Mouse (Mus musculus) hindbrain, embryonic 14.5 days (tissue): ENCODE data around the gene Cd300c. TPM values are rescaled to one million over a fixed set of nuclear protein-coding genes. Genes with fewer than 3 reads are reported as not detected.
"Not testable (repeated sequence)": the region's sequence is repeated elsewhere in the genome, so short reads cannot be mapped to it uniquely, and the experiment has no call there.

Experiments
- ATAC-seq: fragments of 200-750 bp; cut with Nextera tagmentation; 2 replicates; pipeline ENCODE4 v1.8.0; 2017; ENCODE audit warnings: moderate number of reproducible peaks, mild to moderate bottlenecking, moderate TSS enrichment, moderate library complexity; ENCODE audit not compliant: low FRiP score
- DNase-seq: peaks from one replicate; pipeline ENCODE4 v3.0.0-alpha.2; 2015; ENCODE audit warnings: low spot score
- H3K27ac ChIP-seq: fragments of 300-500 bp; sonication (generic); 2 replicates; pipeline ENCODE4 v1.5.1; 2014; ENCODE audit warnings: mild to moderate bottlenecking, moderate library complexity
- H3K27me3 ChIP-seq: fragments of 300-500 bp; sonication (generic); 2 replicates; pipeline ENCODE4 v1.6.1; 2014; ENCODE audit warnings: mild to moderate bottlenecking, low read length, mixed read lengths; ENCODE audit not compliant: control insufficient read depth, insufficient read depth
- H3K36me3 ChIP-seq: fragments of 300-500 bp; sonication (generic); replicated peaks from 2 replicates; pipeline ENCODE4 v1.6.1; 2014; ENCODE audit not compliant: control insufficient read depth, insufficient read depth
- H3K4me1 ChIP-seq: fragments of 300-500 bp; sonication (generic); replicated peaks from 2 replicates; pipeline ENCODE4 v1.6.1; 2014; ENCODE audit warnings: antibody characterized with exemption, low read length, mixed read lengths; ENCODE audit not compliant: control insufficient read depth, insufficient read depth
- H3K4me2 ChIP-seq: fragments of 300-500 bp; sonication (generic); replicated peaks from 2 replicates; pipeline ENCODE4 v1.6.1; 2014; ENCODE audit warnings: mild to moderate bottlenecking, moderate library complexity
- H3K4me3 ChIP-seq: fragments of 300-500 bp; sonication (generic); replicated peaks from 2 replicates; pipeline ENCODE4 v1.5.1; 2014; ENCODE audit warnings: mild to moderate bottlenecking, low read length
- H3K9ac ChIP-seq: fragments of 300-500 bp; sonication (generic); 2 replicates; pipeline ENCODE4 v1.6.1; 2014
- H3K9me3 ChIP-seq: fragments of 300-500 bp; sonication (generic); 2 replicates; pipeline ENCODE4 v1.6.1; 2016; ENCODE audit warnings: low read length; ENCODE audit not compliant: control insufficient read depth
- WGBS: fragments of 180-500 bp; shearing (Covaris S2); extraction: QIAGEN DNeasy Blood & Tissue Kit; methylation state at CpG from one replicate; pipeline ENCODE4 v1.1.7; 2014; 5-methylcytosine and 5-hydroxymethylcytosine counted together
- polyA plus RNA-seq: library from polyadenylated mRNA; unstranded; fragments of >200 nt; fragmentation: Nextera tagmentation; extraction: Ambion mirVana; gene quantifications from 2 replicates; pipeline ENCODE4 v1.2.1, GENCODE M21; 2014

The Cd300c gene
- polyA plus RNA-seq: not detected in 2 replicates

DNA sequence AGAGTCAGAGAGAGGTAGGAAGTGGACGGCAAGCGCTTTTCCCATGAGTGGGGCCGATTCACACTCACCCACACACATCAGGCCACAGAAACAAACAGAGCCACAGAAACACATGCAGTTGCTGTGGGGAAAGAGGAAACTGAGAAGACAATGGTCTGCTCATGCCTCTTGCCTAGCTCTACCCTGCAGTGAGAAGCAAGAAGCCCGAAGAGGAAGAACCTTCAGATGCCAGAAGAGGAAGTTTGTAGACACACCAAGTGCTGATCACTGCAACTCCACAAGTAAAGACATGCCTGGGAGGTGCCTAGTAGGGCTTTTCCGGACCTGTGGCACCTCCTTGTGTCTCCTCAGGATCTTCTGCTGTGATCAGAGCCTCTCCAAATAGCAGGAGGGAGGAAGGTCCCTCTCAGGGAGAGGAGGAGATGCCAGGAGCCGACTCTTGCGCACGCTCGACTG lies at the start of gene Cd300c:
Gene Cd300c (minus strand): TSS at position 406 of the 456 bp plus-strand sequence.
- no peak within 1 kb of the TSS for H3K9ac ChIP-seq
- WGBS: 89% methylated on average over 9 of the region's 9 CpGs
- peaks cover 4% of the 10 kb centered on the region; the same call in 1 of the 2 replicates for H3K9me3 ChIP-seq
- no peaks in the 10 kb centered on the region for H3K36me3 ChIP-seq
- H3K27ac ChIP-seq: no peak within 1 kb of the TSS
- no peak for DNase-seq
- no peak within 1 kb of the TSS for H3K4me2 ChIP-seq
- no peak for ATAC-seq
- no peak within 1 kb of the TSS for H3K4me3 ChIP-seq
- no peaks in the 10 kb centered on the region for H3K4me1 ChIP-seq
- no peaks in the 10 kb centered on the region for H3K27me3 ChIP-seq

DNA sequence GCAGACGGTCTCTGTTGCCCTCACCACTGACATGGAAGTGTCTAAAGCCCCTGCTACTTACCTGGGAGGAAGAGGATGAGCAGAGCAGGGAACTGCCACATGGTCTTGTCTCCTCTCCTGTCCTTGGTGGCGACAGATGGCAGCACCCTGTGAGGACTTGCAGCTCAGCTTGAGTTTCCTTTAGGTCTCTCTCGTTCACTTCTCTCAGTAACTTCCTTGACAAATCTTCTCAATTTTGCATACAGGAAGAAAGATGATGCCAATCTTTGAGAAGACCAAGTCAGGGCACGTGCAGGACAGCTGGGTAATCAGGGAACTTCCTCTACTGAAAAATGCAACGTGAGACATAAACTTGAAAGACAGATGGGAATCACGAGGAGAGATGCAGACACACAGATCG lies 47.1 kb upstream of the Cd300c start, which contains the start of gene Cd300ld2:
Gene Cd300ld2 (minus strand): TSS at position 101 of the 400 bp plus-strand sequence.
- H3K9ac ChIP-seq, H3K27me3 ChIP-seq, ATAC-seq, H3K27ac ChIP-seq, H3K9me3 ChIP-seq, DNase-seq, H3K4me1 ChIP-seq, H3K4me3 ChIP-seq, H3K4me2 ChIP-seq, H3K36me3 ChIP-seq: not testable (repeated sequence)
- WGBS: no CpG with 5 or more reads among the region's 7 CpGs

DNA sequence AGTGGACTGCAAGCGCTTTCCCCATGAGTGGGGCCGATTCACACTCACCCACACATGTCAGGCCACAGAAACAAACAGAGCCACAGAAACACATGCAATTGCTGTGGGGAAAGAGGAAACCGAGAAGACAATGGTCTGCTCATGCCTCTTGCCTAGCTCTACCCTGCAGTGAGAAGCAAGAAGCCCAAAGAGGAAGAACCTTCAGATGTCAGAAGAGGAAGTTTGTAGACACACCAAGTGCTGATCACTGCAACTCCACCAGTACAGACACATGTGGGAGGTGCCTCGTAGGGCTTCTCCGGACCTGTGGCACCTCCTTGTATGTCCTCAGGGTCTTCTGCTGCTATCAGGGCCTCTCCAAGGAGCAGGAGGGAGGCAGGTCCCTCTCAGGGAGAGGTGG lies 35.1 kb upstream of the Cd300c start:
- Histone ChIP-seq H3K36me3 (no peaks in the 10 kb centered on the region), H3K9ac (no peak overlapping the region), H3K27me3 (no peaks in the 10 kb centered on the region), H3K27ac (no peak overlapping the region), H3K4me3 (no peak overlapping the region), H3K4me2 (no peak overlapping the region), H3K9me3 (no peaks in the 10 kb centered on the region), H3K4me1 (no peaks in the 10 kb centered on the region)
- DNase-seq (no peak), ATAC-seq (no peak)
- WGBS: 88% methylated on average over 5 of the region's 5 CpGs

DNA sequence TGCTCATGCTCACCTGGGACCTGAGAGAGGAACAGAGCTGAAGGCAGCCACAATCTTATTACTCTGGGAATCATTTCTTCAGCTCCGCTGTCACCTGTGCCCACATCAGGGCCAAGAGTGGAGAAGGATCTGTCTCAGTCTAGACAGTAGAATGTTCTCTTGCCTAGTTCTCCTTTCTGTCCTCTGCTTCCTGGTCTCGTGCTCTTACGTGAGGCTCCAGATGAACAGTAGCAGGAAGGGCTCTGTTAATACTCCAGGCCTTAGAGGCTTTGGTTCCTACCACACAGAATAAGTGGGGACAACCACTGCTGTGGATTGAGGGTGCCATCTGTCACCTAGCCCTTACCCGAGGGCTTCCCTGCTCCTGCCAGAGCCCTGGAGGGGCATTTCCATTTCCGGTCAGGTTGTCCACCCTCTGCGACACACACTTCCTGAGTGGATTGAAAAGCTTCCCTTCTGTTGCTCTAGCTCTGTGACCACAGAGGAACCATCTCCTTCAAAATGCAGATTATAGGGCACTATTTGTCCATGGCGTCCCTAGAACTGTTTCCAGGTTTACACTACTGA lies 32.6 kb upstream of the Cd300c start, which contains the start of gene Cd300c2:
Gene Cd300c2 (minus strand): TSS at position 407 of the 567 bp plus-strand sequence.
- 86% methylated on average over 7 of the region's 7 CpGs for WGBS
- Histone ChIP-seq H3K9ac (no peak within 1 kb of the TSS), H3K36me3 (no peaks in the 10 kb centered on the region), H3K4me2 (no peak within 1 kb of the TSS), H3K27me3 (no peaks in the 10 kb centered on the region), H3K4me1 (no peaks in the 10 kb centered on the region), H3K4me3 (no peak within 1 kb of the TSS), H3K9me3 (no peaks in the 10 kb centered on the region), H3K27ac (no peak within 1 kb of the TSS)
- no peak for DNase-seq
- no peak for ATAC-seq

DNA sequence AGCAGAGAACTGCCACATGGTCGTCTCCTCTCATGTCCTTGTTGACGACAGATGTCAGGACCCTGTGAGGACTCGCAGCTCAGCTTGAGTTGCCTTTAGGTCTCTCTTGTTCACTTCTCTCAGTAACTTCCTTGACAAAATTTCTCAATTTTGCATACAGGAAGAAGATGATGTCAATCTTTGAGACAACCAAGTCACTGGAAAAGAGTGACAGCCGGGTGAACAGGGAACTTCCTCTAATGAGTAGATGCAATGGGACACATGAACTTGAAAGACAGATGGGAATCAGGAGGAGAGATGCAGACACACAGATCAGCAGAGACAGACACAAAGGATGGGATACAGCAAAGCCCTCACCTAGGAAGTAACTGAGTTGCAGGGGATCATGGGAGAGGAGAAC lies 20.8 kb upstream of the Cd300c start, which contains the start of gene Cd300ld:
Gene Cd300ld (minus strand): TSS at position 130 of the 400 bp plus-strand sequence.
- Histone ChIP-seq H3K27ac (no peak within 1 kb of the TSS), H3K27me3 (no peaks in the 10 kb centered on the region), H3K9me3 (no peaks in the 10 kb centered on the region), H3K4me3 (no peak within 1 kb of the TSS), H3K9ac (no peak within 1 kb of the TSS), H3K4me2 (no peak within 1 kb of the TSS), H3K36me3 (no peaks in the 10 kb centered on the region), H3K4me1 (no peaks in the 10 kb centered on the region)
- ATAC-seq (no peak), DNase-seq (no peak)
- 85% methylated on average over 4 of the region's 4 CpGs for WGBS

DNA sequence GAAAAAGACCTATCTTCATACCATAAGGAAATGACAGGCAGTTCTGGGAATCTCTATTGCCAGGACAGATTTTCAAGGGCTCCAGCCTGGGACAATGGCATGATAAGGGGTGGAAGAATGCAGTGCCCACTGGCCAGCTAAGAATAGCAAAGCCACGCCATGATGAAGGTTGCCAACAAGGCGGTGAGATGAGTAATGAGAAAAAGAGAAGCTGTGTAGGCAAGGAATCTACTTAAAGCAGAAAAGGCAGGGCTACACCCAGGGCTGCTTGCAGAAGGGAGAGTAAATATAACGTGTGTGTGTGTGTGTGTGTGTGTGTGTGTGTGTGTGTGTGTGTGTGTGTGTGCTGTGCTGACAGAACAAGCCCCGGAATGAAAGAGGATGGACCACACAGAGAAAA lies 12.9 kb upstream of the Cd300c start:
- H3K4me1 ChIP-seq: no peaks in the 10 kb centered on the region
- no peak overlapping the region for H3K4me3 ChIP-seq
- peaks cover 14% of the 10 kb centered on the region; the same call in 1 of the 2 replicates for H3K9me3 ChIP-seq
- H3K4me2 ChIP-seq: no peak overlapping the region
- H3K27me3 ChIP-seq: no peaks in the 10 kb centered on the region
- no peak overlapping the region for H3K9ac ChIP-seq
- no peak overlapping the region for H3K27ac ChIP-seq
- ATAC-seq (no peak), DNase-seq (no peak)
- 79% methylated on average over 4 of the region's 4 CpGs for WGBS
- H3K36me3 ChIP-seq: no peaks in the 10 kb centered on the region

DNA sequence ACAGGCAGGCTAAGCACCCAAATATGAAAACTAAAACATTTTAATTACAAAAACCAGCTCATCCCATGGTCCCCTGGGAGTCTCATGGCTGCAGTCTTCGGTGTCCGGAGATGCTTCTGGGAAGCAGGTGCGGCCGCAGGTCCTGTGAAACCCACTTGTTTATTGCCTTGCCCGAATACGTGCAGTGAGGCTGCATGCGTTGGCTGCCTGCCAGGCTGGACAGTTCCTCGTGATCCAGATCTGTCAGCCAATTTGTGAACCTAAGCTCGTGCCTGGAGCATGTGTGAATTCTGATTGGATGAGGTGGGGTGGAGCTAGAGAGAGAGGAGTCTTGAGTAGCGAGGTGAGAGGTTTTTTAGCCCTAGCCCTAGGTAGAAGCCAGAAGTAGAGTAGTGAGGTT lies 3.8 kb upstream of the Cd300c start:
- Histone ChIP-seq H3K4me3 (no peak overlapping the region), H3K27ac (no peak overlapping the region), H3K4me1 (no peaks in the 10 kb centered on the region), H3K27me3 (no peaks in the 10 kb centered on the region), H3K4me2 (no peak overlapping the region), H3K36me3 (no peaks in the 10 kb centered on the region), H3K9ac (no peak overlapping the region), H3K9me3 (peaks cover 10% of the 10 kb centered on the region; the same call in 1 of the 2 replicates)
- ATAC-seq: no peak
- DNase-seq: no peak
- 82% methylated on average over 10 of the region's 10 CpGs for WGBS

DNA sequence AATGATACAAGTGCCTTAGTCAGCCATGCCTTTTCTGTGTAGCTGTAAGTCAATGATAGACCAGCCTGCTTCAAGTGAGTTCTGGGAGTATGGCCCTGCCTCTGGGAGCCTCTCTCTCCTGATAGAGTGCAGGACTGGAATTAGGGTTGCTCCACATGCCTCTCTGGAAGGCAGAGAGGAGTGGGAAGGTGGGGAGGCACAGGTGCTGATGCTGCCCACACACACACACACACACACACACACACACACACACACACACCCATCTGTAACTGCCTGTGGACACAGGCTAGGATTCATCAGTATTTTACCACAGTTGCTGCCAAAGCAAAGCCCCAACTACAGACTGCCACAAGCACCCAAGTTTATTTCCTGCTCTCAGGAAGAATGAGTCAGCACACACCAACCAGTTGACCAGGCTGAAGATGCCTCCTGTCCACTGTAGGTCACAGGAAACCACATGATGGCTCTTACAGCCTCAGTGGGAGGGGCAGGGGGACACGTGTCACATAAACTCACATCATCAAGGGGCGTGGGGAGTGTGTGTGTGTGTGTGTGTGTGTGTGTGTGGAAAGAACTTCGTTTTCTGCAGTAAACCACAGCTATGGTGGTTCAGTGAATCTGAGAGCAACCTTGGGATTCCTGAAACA lies 3.7 kb downstream of the Cd300c start:
- Histone ChIP-seq H3K9me3 (no peaks in the 10 kb centered on the region), H3K36me3 (no peaks in the 10 kb centered on the region), H3K27me3 (no peaks in the 10 kb centered on the region), H3K4me2 (no peak overlapping the region), H3K27ac (no peak overlapping the region), H3K4me3 (no peak overlapping the region), H3K4me1 (no peaks in the 10 kb centered on the region), H3K9ac (no peak overlapping the region)
- no peak for ATAC-seq
- no peak for DNase-seq
- 76% methylated on average over 3 of the region's 3 CpGs for WGBS

DNA sequence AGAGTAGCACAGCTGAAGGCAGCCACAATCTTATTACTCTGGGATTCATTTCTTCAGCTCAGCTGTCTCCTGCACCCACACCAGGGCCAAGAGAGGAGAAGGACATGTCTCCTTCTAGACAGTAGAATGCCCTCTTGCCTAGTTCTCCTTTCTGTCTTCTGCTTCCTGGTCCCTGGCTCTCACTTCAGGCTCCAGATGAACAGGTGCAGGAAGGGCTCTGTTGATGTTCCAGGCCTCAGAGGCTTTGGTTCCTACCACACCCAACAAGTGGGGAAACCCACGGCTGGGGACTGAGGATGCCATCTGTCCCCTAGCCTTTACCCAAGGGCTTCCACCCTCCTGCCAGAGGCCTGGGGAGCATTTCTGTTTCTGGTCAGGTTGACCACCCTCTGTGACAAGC lies 8.6 kb downstream of the Cd300c start:
- Histone ChIP-seq H3K4me2 (no peak overlapping the region), H3K4me1 (no peaks in the 10 kb centered on the region), H3K4me3 (no peak overlapping the region), H3K9me3 (no peaks in the 10 kb centered on the region), H3K27ac (no peak overlapping the region), H3K9ac (no peak overlapping the region), H3K27me3 (no peaks in the 10 kb centered on the region), H3K36me3 (no peaks in the 10 kb centered on the region)
- DNase-seq (no peak), ATAC-seq (no peak)
- 85% methylated on average over 1 of the region's 1 CpGs for WGBS
